Mouse (Mus musculus): ENCODE results near the gene Frmd5.

DNA sequence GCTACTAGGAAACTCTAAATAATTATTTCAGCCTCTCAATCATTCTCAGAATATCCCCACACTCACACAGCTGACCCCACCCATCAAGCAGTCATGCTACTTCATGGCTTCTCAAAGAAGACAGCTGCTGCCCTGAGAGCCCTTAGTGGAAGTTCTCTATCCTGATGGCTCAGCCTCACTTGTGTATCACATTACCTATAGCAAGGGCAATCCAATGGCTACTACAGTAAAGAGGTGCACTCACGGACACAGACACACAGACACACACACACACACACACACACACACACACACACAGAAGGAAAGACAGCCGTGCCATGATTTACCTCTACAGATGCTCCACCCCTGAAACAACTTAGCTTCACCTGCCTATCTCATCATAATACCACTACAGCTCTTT is 65.7 kb downstream of the Frmd5 start:
- TF ChIP-seq POLR2A (IDR thresholded peaks at IDR 0.05; ENCODE audit: low read depth, low read length) (no peak), CTCF (IDR thresholded peaks at IDR 0.05; ENCODE audit: borderline replicate concordance, insufficient read depth, low read length) (no peak)
